Mouse (Mus musculus) brain, embryonic 18.5 days (tissue): ENCODE data around the gene Fbf1.

Source experiments
- DNase-seq: peaks from one replicate; pipeline ENCODE4 v3.0.0-alpha.2; 2012; ENCODE audit warnings: low read depth, low spot score

The Fbf1 gene

GRCm38 (mm10) chr11:116167884-116168439 is at the start of gene Fbf1:
Fbf1 (minus strand) TSS chr11:116168166.
- peak; percentile 94 for DNase-seq

- DNase-seq = no peak
Measured at GRCm38 (mm10) chr11:116216549-116216948, 48.6 kb upstream of the Fbf1 start.

- DNase-seq = no peak
Measured at GRCm38 (mm10) chr11:116215991-116216390, 48.0 kb upstream of the Fbf1 start.

- no peak for DNase-seq
Measured at GRCm38 (mm10) chr11:116215181-116215580, 47.2 kb upstream of the Fbf1 start.

- DNase-seq = no peak
Measured at GRCm38 (mm10) chr11:116213877-116214510, 46.0 kb upstream of the Fbf1 start.

GRCm38 (mm10) chr11:116212847-116213246 is 44.9 kb upstream of the Fbf1 start:
- DNase-seq = no peak

- DNase-seq = no peak
Measured at GRCm38 (mm10) chr11:116210696-116211095, 42.7 kb upstream of the Fbf1 start.

GRCm38 (mm10) chr11:116209257-116209656 is 41.3 kb upstream of the Fbf1 start:
- DNase-seq = no peak

GRCm38 (mm10) chr11:116208660-116209059 is 40.7 kb upstream of the Fbf1 start:
- DNase-seq = no peak

GRCm38 (mm10) chr11:116206678-116207077 is 38.7 kb upstream of the Fbf1 start:
- DNase-seq = no peak

- no peak for DNase-seq
Measured at GRCm38 (mm10) chr11:116203150-116203549, 35.2 kb upstream of the Fbf1 start.

- DNase-seq = no peak
Measured at GRCm38 (mm10) chr11:116201151-116201550, 33.2 kb upstream of the Fbf1 start.

GRCm38 (mm10) chr11:116198639-116199531 is 30.9 kb upstream of the Fbf1 start, which contains the start of the genes Ten1 and Acox1:
Ten1 (plus strand) TSS chr11:116198855.
Acox1 (minus strand) TSS chr11:116199045.
- DNase-seq = peak; percentile 95

- no peak for DNase-seq
Measured at GRCm38 (mm10) chr11:116198132-116198531, 30.2 kb upstream of the Fbf1 start.

GRCm38 (mm10) chr11:116197584-116197906 is 29.6 kb upstream of the Fbf1 start:
- no peak for DNase-seq

- no peak for DNase-seq
Measured at GRCm38 (mm10) chr11:116196866-116197583, 29.1 kb upstream of the Fbf1 start.

GRCm38 (mm10) chr11:116196336-116196735 is 28.4 kb upstream of the Fbf1 start:
- DNase-seq = no peak

GRCm38 (mm10) chr11:116195252-116195651 is 27.3 kb upstream of the Fbf1 start:
- DNase-seq = no peak

GRCm38 (mm10) chr11:116194619-116195018 is 26.7 kb upstream of the Fbf1 start:
- DNase-seq = no peak

- no peak for DNase-seq
Measured at GRCm38 (mm10) chr11:116187226-116187930, 19.4 kb upstream of the Fbf1 start.

- no peak for DNase-seq
Measured at GRCm38 (mm10) chr11:116186360-116186759, 18.4 kb upstream of the Fbf1 start.
